Mouse (Mus musculus) gastrocnemius, postnatal 36 days (tissue): ENCODE measurements around the gene Smg6. TPM values are rescaled to one million over a fixed set of nuclear protein-coding genes. Genes with fewer than 3 reads are reported as not detected.
"Not testable (repeated sequence)": the region's sequence is repeated elsewhere in the genome, so short reads cannot be mapped to it uniquely, and the experiment has no call there.

Experiments used
- DNase-seq, 2 experiments: peaks; one replicate each; pipeline ENCODE4 v3.0.0; 2022
- intact Hi-C: fragments of 180-260 bp; cut with DNase I; formaldehyde crosslinking; loops from one replicate; pipeline ENCODE4 v1.15.1; 2025
- total RNA-seq, 2 experiments: library from RNA; stranded (reverse); gene quantifications; 2 replicates each; pipeline ENCODE4 v1.2.3; 2021

The Smg6 gene
- total RNA-seq, 2 experiments from 2014 or later = 8.4 to 11.4 TPM

GRCm38 (mm10) chr11:75173799-75174165 lies 248.2 kb downstream of the Smg6 start:
- no peak for DNase-seq
- intact Hi-C loops = no loop called here

DNA sequence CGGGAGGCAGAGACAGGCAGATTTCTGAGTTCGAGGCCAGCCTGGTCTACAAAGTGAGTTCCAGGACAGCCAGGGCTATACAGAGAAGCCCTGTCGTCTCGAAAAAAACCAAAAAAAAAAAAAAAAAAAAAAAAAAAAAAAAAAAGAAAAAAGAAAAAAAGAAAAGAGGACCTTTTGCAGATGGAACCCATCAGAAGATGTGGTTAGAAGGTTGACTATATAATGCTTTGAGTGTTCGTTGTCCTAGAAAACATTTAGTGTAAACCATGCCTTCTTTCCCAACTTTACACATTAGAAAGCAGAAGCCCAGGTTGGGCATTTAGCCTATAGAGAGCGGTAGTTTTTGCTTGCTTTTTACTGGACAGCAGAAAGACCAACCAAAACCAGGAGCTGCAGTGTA lies 249.0 kb downstream of the Smg6 start:
- DNase-seq, intact Hi-C loops: not testable (repeated sequence)

- no peak for DNase-seq
- intact Hi-C loops = no loop called here
Observed at GRCm38 (mm10) chr11:75178011-75178410, 252.4 kb downstream of the Smg6 start.

GRCm38 (mm10) chr11:75178672-75179208 lies 253.1 kb downstream of the Smg6 start, which contains the start of gene Ovca2:
Ovca2 (minus strand) TSS chr11:75178835.
- DNase-seq = peak; percentile 80 to 86
- intact Hi-C loops = no loop called here

DNA sequence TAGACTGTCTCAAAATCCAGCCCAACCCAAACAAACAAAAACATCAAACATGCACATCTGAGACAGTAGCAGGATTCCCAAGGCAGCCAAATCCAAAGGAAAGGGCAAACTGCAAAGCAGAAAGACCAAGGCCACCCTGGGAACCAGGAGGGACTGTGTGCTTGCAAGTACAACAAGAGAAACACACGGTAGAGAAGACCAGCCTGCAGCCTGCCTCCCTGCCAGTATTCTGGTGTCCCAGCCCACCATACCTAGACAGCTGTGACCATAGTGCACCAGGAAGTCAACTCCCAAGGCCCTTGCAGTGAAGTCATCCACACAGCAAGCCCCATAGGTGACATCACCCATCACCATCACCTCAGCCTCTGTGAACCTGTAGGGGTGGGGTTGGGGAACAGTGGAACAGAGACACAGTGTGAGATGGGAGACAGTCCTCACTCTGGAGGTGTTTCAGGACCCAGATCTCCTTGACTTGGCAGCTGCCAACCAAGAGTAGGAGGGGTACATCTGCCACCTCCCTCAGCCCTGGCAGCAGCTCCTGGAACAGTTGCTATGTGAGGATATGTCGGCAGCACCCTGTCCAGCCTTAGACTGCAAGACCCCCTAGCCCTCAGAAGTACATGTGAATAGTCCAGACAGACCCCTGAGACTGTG lies 258.4 kb downstream of the Smg6 start:
- DNase-seq = no peak
- intact Hi-C loops = loop anchor here (5.0 kb wide), 1 partner anchor 213 kb away; no protein-coding TSS in a partner anchor

DNA sequence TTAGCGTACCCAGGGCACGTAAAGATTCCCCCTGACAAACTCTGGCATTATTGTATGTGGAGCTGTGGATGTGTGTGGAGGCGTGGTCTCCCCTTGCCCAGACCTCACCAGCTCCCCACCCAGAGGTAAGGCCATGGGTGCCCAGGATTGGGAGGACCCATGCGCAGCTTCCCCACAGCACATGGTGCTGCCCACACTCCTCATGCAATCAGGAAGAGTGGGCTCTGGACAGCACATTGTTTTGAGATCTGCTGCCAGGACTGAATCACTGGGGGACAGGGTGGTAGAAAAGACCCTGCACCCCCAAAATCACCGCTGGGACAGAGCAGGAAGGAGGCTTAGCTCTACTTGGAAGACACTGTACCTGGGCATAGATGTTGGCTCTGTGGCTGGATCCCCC lies 258.9 kb downstream of the Smg6 start:
- intact Hi-C loops = loop anchor here (5.0 kb wide), 1 partner anchor 213 kb away; no protein-coding TSS in a partner anchor
- no peak for DNase-seq

DNA sequence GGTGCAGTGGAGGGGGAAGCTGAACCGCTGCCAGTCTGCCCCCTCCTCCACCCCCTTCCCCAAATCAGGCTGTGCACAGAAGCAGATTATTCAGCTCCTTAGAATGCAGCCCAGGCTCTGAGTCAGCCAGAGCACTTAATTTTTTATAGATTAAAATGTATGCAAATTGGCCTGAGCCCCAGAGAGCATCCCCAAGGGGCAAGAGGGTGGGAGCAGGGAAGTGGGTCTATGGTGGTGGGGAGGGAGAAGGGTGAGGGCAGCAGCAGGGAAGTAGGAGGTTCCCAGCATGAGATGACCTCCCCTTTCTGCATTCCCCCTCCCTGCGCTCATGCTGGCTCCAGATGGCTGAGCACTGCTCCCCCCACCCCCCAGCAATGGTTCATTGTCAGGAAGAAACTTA lies 259.4 kb downstream of the Smg6 start:
- intact Hi-C loops = loop anchor here (5.0 kb wide), 1 partner anchor 212 kb away; no protein-coding TSS in a partner anchor
- no peak for DNase-seq

DNA sequence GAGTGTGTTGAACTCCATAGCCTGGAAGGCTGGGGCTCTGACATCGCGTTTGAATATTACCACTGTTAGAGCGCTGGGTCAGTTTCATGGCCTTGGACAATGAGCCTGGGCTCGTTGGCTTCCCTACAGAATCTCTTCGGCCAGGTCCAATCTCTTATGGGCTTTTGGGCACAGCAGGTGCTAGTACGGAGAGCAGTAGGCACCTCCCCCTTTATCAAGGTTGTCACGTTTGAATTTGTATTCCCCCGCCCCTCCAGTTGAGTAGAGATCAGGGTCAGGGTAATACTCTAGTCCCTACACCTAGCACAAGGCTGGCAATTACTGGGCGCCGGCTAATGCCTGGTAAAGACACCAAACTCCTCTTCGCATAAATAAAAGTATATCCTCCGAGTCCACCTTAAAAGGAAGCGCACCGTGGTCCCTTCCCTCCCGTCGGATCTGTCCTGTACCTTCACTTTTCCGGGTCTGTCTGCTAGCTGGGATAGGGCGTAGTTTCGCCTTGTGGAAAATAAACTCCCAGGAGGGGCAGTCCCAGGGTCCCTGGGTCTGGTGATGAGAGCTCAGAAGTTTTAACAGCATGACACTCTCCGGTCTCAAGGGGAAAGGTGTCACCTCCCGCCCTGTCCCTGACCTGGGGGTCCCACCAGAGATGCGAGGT lies 264.2 kb downstream of the Smg6 start:
- intact Hi-C loops = no loop called here
- DNase-seq = no peak

- intact Hi-C loops = no loop called here
- peak; percentile 59 to 69 for DNase-seq
Observed at GRCm38 (mm10) chr11:75190371-75190724, 264.7 kb downstream of the Smg6 start.

GRCm38 (mm10) chr11:75190905-75191441 lies 265.4 kb downstream of the Smg6 start, which contains the start of gene Dph1:
Dph1 (minus strand) TSS chr11:75191241.
- no peak for DNase-seq
- intact Hi-C loops = no loop called here

DNA sequence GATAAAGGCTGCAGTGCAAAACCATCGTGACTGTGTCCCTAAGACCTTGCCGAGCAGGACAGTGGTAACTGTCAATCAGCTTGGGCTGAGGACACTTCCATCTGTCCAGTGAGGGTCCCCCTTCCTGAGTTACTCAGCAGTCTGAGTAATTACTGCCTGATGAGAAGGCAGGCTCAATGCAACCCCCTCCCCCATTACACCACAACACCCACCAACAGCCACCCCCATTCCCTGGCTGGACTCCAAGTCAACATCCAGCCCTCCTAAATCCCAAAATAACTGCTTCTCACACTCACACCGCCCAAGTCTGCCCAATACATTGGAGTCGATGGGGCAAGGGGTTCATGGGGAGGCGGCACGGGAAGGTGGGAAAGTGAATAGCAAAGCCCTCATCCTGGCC lies 266.2 kb downstream of the Smg6 start:
- intact Hi-C loops = loop anchor here (2.0 kb wide), 1 partner anchor 39 kb away; no protein-coding TSS in a partner anchor
- no peak for DNase-seq

DNA sequence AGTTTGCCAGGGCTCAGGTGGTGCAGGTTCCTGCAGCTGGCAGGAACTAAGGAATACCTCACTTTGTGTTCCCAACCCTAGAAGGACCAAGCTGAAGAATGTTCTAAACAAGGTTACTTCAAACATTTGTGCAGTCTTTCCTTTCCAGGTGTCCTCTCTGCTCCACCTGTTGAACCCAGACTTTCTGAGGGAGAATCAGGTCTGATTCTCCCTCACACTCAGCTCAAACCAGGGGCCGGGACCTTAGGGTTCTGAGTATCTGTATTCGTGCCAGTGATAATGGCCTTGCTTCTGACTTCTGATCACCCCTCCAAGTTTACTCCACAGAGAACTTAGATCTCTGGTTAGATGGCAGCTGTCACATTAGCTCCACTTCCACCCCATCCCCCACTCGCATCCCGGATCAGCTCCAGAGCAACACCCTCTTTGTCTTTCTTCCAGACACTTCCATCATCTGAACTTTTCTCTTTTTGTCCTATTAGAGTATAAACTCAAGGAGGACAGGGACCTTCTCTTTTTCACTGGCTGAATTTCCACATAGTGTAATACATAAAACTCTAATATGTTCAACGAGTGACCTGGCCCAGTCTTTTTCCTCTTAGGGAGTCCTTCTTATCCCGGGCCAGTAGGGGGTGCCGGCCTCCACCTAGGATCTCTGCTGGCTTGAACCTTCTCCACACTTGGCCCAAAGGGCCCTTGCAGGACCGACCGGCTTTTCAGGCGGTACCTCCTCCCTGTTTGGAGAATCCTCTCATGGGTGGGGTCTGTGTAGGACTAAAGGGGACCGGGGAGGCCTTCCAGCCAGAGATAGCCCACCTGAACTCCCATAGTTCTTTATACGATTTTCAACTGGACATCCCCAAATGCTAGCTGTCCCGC lies 267.0 kb downstream of the Smg6 start:
- intact Hi-C loops = loop anchor here (1.0 to 2.0 kb wide), 2 partner anchors 38 to 99 kb away; no protein-coding TSS in a partner anchor
- DNase-seq = peak; percentile 75 to 77

GRCm38 (mm10) chr11:75193256-75194071 lies 267.8 kb downstream of the Smg6 start, which contains the start of gene Rtn4rl1:
Rtn4rl1 (plus strand) TSS chr11:75193783.
- DNase-seq = peak; percentile 45 to 48
- intact Hi-C loops = loop anchor here (1.0 to 2.0 kb wide), 2 partner anchors 37 to 98 kb away; no protein-coding TSS in a partner anchor

- DNase-seq = no peak
- intact Hi-C loops = no loop called here
Observed at GRCm38 (mm10) chr11:75194121-75194849, 268.7 kb downstream of the Smg6 start.

- no peak for DNase-seq
- intact Hi-C loops = no loop called here
Observed at GRCm38 (mm10) chr11:75194850-75195461, 269.3 kb downstream of the Smg6 start.

DNA sequence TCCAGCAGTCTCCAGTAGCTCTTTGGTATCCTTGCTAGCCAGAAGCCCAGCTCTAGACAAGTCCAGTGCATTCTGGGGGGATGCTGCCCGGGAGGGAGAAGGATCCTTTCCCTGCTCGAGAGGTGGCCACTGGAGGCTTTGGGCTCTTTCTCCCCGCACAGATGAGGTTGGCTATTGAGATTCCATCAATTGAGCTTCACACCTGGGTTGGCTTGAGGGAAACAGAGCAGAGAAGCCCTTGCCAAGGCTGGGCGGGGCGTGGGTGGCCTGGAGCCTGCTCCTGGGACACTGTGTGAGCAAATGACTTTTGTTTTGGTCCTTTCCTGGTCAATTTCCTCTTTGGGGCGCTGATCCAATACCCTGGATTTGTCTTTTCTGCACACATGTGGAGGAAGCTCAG lies 270.5 kb downstream of the Smg6 start:
- intact Hi-C loops = no loop called here
- DNase-seq = no peak

DNA sequence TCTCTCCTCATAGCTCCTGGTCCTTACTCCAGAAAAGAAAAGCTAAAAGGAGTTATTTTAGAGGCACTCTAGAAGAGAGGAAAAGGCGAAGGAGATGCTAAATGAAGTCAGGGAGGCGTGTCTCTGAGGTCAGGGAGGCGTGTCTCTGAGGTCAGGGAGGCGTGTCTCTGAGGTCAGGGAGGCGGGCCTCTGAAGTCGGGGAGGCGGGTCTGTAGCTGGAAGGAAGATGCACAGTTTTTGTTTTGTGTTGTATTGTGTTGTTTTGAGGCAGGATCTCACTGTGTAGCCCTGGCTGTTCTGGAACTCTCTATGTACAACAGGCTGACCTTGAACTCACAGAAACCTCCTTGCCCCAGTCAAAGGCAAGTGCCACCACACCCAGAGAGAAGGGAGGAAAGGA lies 272.3 kb downstream of the Smg6 start:
- intact Hi-C loops = no loop called here
- DNase-seq = no peak

DNA sequence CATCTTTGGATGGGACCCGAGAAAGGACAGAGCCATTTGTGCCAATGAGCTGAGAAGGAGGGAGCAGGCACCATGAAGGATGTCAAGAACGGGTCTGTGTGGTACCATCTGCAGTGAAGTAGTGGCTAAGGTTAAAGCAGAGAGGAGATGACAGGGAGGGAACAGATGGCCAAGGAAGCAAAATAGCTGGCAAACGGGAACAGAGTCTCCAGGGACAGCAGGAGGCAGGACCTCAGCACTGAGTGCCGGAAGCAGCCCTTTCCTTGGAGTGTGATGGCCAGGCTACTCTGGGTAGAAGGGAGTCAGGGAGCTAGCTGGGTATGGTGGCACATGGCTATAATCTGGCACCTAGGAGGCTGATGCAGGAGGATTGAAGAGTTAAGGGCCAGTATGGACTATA lies 273.2 kb downstream of the Smg6 start:
- intact Hi-C loops = no loop called here
- no peak for DNase-seq
